Mouse (Mus musculus) midbrain, embryonic 12.5 days (tissue): ENCODE results near the gene Bcl10. TPM values are rescaled to one million over a fixed set of nuclear protein-coding genes. Genes with fewer than 3 reads are reported as not detected.
A peak's percentile ranks its signal among the peaks of the same experiment; 100 is the strongest.

Experiments used
- ATAC-seq: fragments of 200-750 bp; cut with Nextera tagmentation; 2 replicates; pipeline ENCODE4 v1.8.0; 2017; ENCODE audit warnings: low read depth, moderate TSS enrichment, moderate library complexity; ENCODE audit not compliant: low FRiP score
- H3K27ac ChIP-seq: fragments of 300-500 bp; sonication (generic); replicated peaks from 2 replicates; pipeline ENCODE4 v1.5.1; 2016; ENCODE audit warnings: mild to moderate bottlenecking
- H3K27me3 ChIP-seq: fragments of 300-500 bp; sonication (generic); 2 replicates; pipeline ENCODE4 v1.6.1; 2016; ENCODE audit warnings: mild to moderate bottlenecking
- H3K36me3 ChIP-seq: fragments of 300-500 bp; sonication (generic); 2 replicates; pipeline ENCODE4 v1.6.1; 2016
- H3K4me1 ChIP-seq: fragments of 300-500 bp; sonication (generic); 2 replicates; pipeline ENCODE4 v1.6.1; 2016
- H3K4me2 ChIP-seq: fragments of 300-500 bp; sonication (generic); replicated peaks from 2 replicates; pipeline ENCODE4 v1.6.1; 2016; ENCODE audit warnings: mild to moderate bottlenecking, moderate library complexity
- H3K4me3 ChIP-seq: fragments of 300-500 bp; sonication (generic); 2 replicates; pipeline ENCODE4 v1.5.1; 2016; ENCODE audit warnings: mild to moderate bottlenecking
- H3K9ac ChIP-seq: fragments of 300-500 bp; sonication (generic); replicated peaks from 2 replicates; pipeline ENCODE4 v1.6.1; 2016; ENCODE audit warnings: mild to moderate bottlenecking, moderate library complexity
- H3K9me3 ChIP-seq: fragments of 300-500 bp; sonication (generic); 2 replicates; pipeline ENCODE4 v1.6.1; 2016; ENCODE audit warnings: mild to moderate bottlenecking
- WGBS: fragments of 180-500 bp; shearing (Covaris S2); methylation state at CpG from one replicate; pipeline ENCODE4 v1.1.7; 2016; 5-methylcytosine and 5-hydroxymethylcytosine counted together
- polyA plus RNA-seq: library from polyadenylated mRNA; unstranded; fragments of >200 nt; fragmentation: Nextera tagmentation; extraction: Ambion mirVana; gene quantifications from 2 replicates; pipeline ENCODE4 v1.2.1, GENCODE M21; 2016

Gene Bcl10
- polyA plus RNA-seq, 1 experiment from 2014 or later, result 47.1 TPM

DNA sequence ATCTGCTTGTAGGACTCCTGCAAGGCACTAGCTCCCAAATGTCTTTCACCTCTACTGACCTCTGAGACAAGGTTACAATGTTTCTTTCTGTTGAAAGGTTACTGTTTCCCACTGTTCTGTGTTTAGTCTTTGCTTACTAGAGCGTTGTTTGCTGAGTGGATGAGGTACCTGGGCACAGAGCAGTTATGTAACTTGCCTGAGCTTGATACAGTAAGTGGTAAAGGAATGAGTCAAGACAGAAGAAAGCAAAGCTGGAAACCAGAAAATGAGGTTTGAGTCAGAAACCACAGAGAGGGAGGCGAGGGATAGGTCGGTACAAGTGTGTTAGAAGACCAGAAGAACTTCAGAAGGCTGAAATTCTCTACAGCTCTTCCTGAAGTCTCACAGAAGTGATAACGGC lies 5.8 kb upstream of the Bcl10 start:
- Histone ChIP-seq H3K4me1 (no peaks in the 10 kb centered on the region), H3K4me2 (no peak overlapping the region), H3K4me3 (no peak overlapping the region), H3K9ac (no peak overlapping the region), H3K36me3 (no peaks in the 10 kb centered on the region), H3K27ac (no peak overlapping the region), H3K27me3 (no peaks in the 10 kb centered on the region; the same call in 1 of the 2 replicates), H3K9me3 (no peaks in the 10 kb centered on the region)
- no peak for ATAC-seq
- 88% methylated on average over 4 of the region's 4 CpGs for WGBS

DNA sequence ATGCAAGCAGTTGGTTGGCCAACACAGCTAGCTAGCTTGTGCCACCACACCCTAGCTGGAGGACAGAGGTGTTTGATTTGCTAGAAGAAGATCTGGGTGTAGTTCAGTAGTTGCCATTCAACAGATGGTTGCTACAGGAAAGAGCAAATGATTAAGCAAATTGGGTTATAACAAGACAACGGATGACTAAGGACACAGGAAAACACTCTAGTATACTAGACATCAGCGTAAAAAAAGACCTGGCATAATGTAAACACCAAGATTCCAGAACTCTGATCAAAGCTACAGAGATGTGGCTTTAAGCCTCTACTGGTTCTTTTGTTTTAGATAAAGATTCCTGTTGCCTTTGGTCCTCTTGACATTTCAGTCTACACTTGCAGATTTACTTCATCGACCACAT lies 367 bp downstream of the Bcl10 start:
- Histone ChIP-seq H3K27ac (no peak overlapping the region), H3K4me1 (peaks cover 10% of the 10 kb centered on the region), H3K36me3 (0 out of 2 replicates have a peak, but pooled peaks cover 3% of the 10 kb centered on the region), H3K9ac (no peak overlapping the region), H3K4me2 (no peak overlapping the region), H3K4me3 (no peak overlapping the region), H3K9me3 (no peaks in the 10 kb centered on the region), H3K27me3 (no peaks in the 10 kb centered on the region; the same call in 1 of the 2 replicates)
- 80% methylated on average over 3 of the region's 3 CpGs for WGBS
- no peak for ATAC-seq

DNA sequence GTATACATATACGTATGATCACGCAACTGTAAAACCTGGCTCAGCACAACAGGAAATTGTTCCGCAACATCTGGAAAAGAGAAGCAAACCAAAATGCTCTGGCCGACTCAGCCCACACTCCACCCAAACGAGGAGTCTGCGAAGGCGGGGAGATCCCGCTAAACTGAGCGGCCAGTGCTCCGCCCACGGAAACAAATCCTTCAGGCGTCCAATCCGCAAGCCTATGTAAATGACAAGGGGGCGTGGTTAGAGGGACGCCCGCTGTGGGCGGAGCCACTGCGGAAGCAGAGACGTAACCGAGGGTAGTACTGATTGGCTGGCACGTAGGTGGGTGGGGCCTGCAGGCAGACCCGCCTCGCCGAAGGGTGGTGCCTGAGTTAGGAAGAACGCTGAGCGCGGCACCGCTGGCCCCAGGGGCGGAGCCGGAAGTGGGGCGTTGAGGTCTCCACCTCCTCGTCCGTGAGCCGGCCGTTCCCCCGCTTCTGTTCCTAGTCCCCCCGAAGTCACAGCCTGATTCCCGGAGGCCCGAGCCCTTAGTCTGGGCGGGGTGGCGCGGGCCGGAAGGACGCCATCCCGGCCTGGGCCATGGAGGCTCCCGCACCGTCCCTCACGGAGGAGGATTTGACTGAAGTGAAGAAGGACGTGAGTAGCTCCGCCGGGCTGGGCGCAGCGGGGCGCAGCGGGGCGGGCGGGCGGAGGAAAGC lies 1.4 kb downstream of the Bcl10 start:
- Histone ChIP-seq H3K4me2 (peak overlapping the region; percentile 73), H3K4me1 (peaks cover 10% of the 10 kb centered on the region), H3K4me3 (peak overlapping the region; percentile 85), H3K27ac (peak overlapping the region; percentile 95), H3K36me3 (0 out of 2 replicates have a peak, but pooled peaks cover 4% of the 10 kb centered on the region), H3K27me3 (no peaks in the 10 kb centered on the region; the same call in 1 of the 2 replicates), H3K9ac (peak overlapping the region; percentile 86), H3K9me3 (no peaks in the 10 kb centered on the region)
- WGBS, result 1% methylated on average over 53 of the region's 58 CpGs
- peak; percentile 100 for ATAC-seq

DNA sequence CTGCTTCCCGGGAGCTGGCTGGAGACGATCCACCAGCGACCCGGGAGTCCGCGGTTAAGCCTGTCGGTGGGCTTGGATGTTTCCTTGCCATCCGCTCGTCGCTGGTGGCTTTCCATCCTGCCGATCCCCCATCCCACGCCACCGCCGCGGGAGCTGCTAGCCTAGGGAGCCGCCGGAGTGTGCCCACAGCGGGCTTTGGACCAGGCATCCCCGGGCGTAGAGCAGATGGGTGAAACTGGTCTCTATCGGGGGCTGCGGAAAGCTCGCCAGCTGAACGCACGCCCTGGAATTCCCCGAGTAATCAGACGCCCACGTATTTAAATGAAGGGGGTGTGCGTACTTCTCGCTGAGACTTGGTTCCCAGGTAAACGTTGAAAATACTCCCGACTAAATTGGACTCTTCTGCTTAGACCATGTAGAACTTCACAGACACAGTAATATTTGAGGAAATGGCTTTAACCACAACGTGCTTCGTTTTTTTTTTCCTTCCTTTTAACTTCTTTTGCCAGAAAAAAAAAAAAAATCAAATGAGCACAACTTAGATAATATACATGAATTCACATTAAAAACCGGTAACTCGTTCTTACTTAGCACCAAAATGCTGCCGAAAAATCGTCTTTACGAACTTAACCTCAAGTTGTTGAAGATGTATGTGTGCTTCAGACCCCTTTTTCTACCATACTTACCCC lies 2.2 kb downstream of the Bcl10 start:
- Histone ChIP-seq H3K9me3 (no peaks in the 10 kb centered on the region), H3K4me1 (peaks cover 13% of the 10 kb centered on the region), H3K27ac (peak overlapping the region; percentile 95), H3K27me3 (no peaks in the 10 kb centered on the region; the same call in 1 of the 2 replicates), H3K4me2 (peak overlapping the region; percentile 73), H3K4me3 (peak overlapping the region; percentile 85), H3K9ac (peak overlapping the region; percentile 86), H3K36me3 (0 out of 2 replicates have a peak, but pooled peaks cover 4% of the 10 kb centered on the region)
- WGBS, result 5% methylated on average over 39 of the region's 39 CpGs
- peak; percentile 8 for ATAC-seq

DNA sequence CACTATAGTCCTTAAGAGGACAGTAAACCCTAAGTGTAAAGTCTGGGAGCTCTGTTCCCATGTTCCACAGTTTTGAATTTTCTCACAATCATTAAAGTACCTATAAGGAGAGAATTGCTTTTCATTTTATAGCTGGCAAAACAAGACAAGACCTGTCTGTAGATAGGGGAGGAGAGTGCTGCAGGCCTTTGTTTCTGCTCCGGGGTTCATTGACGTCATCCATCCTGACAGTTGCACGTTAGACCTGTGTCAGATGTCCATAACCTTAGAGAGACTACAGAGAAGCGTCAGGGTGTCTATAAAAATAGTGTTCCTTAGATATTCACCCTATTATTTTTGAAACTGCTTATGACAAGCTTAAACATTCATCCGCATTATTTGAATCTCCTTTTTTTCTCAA lies 2.9 kb downstream of the Bcl10 start:
- peaks cover 13% of the 10 kb centered on the region for H3K4me1 ChIP-seq
- H3K27me3 ChIP-seq, result no peaks in the 10 kb centered on the region; the same call in 1 of the 2 replicates
- WGBS, result 68% methylated on average over 5 of the region's 5 CpGs
- no peaks in the 10 kb centered on the region for H3K9me3 ChIP-seq
- H3K9ac ChIP-seq, result peak overlapping the region; percentile 86; the same call in 1 of the 2 replicates
- no peak overlapping the region for H3K27ac ChIP-seq
- H3K4me2 ChIP-seq, result peak overlapping the region; percentile 73
- peak overlapping the region; percentile 85 for H3K4me3 ChIP-seq
- no peak for ATAC-seq
- peaks cover 7% of the 10 kb centered on the region; the same call in 1 of the 2 replicates for H3K36me3 ChIP-seq

DNA sequence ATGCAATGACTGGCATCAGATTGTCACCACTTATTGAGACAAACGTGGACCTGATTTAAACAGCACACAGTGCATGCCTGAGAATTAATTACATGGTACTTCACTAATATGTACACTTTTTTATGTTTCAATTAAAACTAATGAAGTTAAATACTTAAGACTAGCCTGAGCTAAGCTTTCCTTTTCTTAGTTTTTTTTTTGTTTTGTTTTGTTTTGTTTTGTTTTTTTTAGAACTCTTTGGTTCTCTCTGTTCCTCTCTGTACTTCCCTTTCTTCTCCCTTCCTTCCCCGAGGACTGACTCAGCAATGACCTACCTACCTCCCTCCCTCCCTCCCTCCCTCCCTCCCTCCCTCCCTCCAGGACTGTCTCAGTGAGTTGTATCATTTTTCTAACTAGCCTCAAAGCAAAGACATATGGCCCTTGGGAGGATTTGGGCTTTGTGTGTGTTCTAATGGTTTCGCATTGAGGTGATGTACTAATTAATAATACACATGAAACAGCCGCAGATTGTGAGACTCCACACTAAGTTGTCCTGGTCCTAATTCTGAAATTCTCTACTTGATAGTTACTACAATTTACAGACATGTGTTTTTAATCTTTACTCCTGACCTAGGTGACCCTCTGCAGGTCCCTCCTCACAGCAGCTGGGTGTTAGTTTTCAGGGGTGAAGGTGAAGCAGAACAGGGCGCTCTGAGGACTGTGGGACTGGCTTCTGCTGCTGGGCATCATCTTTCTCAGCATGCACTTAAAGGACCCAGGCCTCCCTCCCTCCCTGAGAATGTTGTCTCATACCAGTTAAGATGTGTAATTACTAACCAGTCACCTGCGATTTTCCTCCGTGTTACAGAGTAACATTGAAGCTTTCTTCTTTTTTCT lies 7.2 kb downstream of the Bcl10 start:
- Histone ChIP-seq H3K9me3 (no peaks in the 10 kb centered on the region), H3K36me3 (peaks cover 34% of the 10 kb centered on the region), H3K4me3 (no peak overlapping the region), H3K4me1 (peaks cover 13% of the 10 kb centered on the region), H3K27me3 (no peaks in the 10 kb centered on the region), H3K27ac (no peak overlapping the region), H3K9ac (no peak overlapping the region), H3K4me2 (no peak overlapping the region)
- ATAC-seq, result no peak
- WGBS, result 76% methylated on average over 7 of the region's 7 CpGs

DNA sequence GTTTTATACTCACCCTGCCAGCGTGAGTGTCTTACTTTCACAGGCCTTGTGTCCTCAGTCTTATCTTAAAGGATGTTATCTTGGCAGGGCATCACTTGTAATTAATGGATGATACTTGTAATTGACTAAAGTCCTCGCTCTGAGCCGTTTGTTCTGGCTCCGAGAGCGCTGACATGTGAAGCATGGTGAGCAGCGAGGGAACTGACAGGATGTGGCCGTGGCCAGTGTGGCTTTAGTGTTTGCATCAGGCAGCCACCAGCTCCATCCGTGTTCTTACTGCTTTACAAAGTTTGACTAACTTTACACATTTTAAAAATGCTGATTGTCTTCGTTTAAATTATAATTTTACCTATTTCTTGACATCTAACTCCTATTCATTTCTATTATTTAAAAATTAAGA lies 11.2 kb downstream of the Bcl10 start:
- Histone ChIP-seq H3K4me2 (no peak overlapping the region), H3K36me3 (peaks cover 30% of the 10 kb centered on the region), H3K27ac (no peak overlapping the region), H3K4me1 (peaks cover 9% of the 10 kb centered on the region), H3K4me3 (no peak overlapping the region), H3K27me3 (no peaks in the 10 kb centered on the region), H3K9me3 (no peaks in the 10 kb centered on the region), H3K9ac (no peak overlapping the region)
- ATAC-seq, result no peak
- 93% methylated on average over 9 of the region's 9 CpGs for WGBS

DNA sequence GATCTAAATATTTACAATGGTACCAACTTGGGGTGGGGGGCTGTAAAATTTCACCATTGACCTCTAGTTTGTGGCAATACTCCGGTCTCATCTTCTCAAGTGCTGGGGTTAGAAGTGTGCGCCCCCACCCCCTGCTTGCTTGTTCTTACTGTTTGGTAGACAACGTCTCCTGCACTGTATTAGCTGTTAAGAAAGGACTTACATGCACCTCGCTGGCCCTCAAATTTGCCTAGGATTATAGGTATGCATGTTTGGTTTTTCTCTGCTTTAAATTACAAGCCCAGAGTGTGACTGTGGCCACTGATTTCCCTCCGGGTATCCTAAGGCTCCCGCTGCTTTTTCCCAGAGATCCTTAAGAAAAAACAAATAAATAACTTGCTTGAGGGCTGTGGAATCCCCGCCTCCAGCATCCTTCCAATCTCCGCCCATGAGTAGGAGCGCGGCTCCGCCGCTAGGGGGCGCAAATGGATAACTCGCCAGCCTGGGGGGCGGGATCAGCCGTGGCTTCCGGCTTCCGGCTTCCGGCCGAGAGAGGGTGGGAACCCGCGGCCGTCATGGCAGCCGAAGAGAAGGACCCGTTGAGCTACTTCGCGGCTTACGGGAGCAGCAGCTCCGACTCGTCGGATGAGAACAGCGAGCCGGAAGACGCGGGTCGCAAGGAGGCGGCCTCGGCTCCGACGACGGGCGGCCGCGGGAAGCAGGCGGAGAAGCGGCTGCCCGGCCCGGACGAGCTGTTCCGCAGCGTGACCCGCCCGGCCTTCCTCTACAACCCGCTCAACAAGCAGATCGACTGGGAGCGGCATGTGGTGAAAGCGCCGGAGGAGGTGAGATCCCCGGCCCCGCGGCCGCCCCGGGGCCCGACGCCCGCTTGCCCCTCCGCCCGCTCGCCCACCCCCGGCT lies 15.2 kb downstream of the Bcl10 start, which contains the start of gene 2410004B18Rik:
TSS of gene 2410004B18Rik (plus strand) at position 510 of the 900 bp plus-strand sequence.
- peaks cover 17% of the 10 kb centered on the region for H3K36me3 ChIP-seq
- H3K4me3 ChIP-seq, result peak within 1 kb of the TSS; percentile 93
- H3K4me2 ChIP-seq, result peak within 1 kb of the TSS; percentile 66
- peak; percentile 95 for ATAC-seq
- H3K27ac ChIP-seq, result peak within 1 kb of the TSS; percentile 73
- H3K9ac ChIP-seq, result peak within 1 kb of the TSS; percentile 93
- H3K4me1 ChIP-seq, result peaks cover 19% of the 10 kb centered on the region
- H3K27me3 ChIP-seq, result no peaks in the 10 kb centered on the region
- WGBS, result 3% methylated on average over 48 of the region's 70 CpGs
- H3K9me3 ChIP-seq, result no peaks in the 10 kb centered on the region

DNA sequence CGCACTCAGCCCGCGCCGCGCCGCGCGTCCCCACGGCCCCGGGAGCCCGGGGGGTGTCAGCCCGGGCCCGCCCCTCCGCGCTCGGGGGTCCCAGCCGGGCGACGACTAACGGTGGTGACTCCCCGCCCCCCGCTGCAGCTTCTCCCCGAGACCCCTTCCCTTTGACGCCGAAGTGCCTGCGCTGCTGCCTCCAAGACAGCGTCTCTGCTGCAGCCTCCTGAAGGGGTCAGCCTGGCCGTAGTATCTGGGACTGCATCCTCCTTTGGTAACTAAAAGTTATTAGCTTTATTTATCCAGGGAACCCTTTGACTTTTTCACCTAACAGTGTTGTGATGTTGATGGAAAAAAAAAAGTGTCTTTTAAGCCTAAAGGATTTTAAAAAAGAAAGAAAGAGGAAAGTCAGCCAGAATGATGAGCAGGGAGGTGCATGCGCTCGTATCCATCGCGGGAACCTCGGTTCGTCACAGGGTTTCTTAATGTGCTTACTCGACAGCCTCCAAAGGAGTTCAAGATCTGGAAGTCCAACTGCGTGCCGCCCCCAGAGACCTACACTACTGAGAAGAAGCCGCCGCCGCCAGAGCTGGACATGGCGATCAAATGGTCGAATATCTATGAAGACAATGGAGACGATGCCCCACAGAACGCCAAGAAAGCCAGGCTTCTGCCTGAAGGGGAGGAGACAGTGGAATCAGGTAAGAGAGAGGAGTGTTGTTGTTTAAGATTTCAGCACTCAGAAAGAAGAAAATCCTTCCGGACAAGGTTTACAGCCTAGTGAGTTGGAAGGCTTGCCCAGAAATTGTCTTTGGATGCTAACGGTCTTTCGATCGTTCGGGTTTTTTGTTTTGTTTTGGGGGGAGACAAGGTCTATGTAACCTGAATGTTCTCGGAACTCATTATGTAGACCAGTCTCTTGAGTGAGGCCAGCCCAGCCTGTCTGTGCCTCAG lies 16.1 kb downstream of the Bcl10 start:
- WGBS, result 20% methylated on average over 50 of the region's 50 CpGs
- peak overlapping the region; percentile 93 for H3K9ac ChIP-seq
- H3K27me3 ChIP-seq, result no peaks in the 10 kb centered on the region
- peak; percentile 8; the same call in 1 of the 2 replicates for ATAC-seq
- H3K4me3 ChIP-seq, result peak overlapping the region; percentile 93
- H3K27ac ChIP-seq, result peak overlapping the region; percentile 73
- peak overlapping the region; percentile 66 for H3K4me2 ChIP-seq
- H3K4me1 ChIP-seq, result peaks cover 21% of the 10 kb centered on the region
- no peaks in the 10 kb centered on the region for H3K9me3 ChIP-seq
- H3K36me3 ChIP-seq, result peaks cover 19% of the 10 kb centered on the region

DNA sequence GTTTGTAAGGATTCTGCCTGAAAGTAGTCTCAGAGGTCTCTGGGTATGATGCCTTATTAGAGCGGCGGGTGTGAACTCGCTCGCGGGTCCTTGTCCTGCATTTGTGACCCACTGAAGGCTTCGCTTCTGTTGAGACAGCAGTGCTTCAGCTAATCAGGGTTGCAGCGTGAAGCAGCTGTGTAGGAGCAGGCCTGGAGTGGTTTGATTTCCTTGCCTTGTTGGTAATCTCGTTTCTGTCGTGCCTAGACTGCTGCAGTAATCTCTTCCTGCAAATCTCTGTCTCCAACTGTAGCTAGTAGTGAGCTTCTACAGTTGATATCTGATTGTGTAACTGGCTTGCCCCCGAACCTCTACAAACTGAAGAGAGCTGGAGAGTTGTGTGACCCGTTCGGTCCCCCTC lies 16.8 kb downstream of the Bcl10 start:
- Histone ChIP-seq H3K9me3 (no peaks in the 10 kb centered on the region), H3K4me3 (peak overlapping the region; percentile 93; the same call in 1 of the 2 replicates), H3K9ac (peak overlapping the region; percentile 39; the same call in 1 of the 2 replicates), H3K36me3 (peaks cover 26% of the 10 kb centered on the region), H3K4me2 (peak overlapping the region; percentile 66), H3K4me1 (peaks cover 21% of the 10 kb centered on the region), H3K27me3 (no peaks in the 10 kb centered on the region), H3K27ac (no peak overlapping the region)
- no peak for ATAC-seq
- WGBS, result 83% methylated on average over 12 of the region's 12 CpGs
